Mouse (Mus musculus): ENCODE data around the gene Dcpp3. TPM values are rescaled to one million over a fixed set of nuclear protein-coding genes. Genes with fewer than 3 reads are reported as not detected.
"Not testable (repeated sequence)": the region's sequence is repeated elsewhere in the genome, so short reads cannot be mapped to it uniquely, and the experiment has no call there.

Gene Dcpp3
- 4.7 and 7.6 TPM in 2 replicates for polyA plus RNA-seq (2015; fragmentation: Nextera tagmentation; extraction: Ambion mirVana)

DNA sequence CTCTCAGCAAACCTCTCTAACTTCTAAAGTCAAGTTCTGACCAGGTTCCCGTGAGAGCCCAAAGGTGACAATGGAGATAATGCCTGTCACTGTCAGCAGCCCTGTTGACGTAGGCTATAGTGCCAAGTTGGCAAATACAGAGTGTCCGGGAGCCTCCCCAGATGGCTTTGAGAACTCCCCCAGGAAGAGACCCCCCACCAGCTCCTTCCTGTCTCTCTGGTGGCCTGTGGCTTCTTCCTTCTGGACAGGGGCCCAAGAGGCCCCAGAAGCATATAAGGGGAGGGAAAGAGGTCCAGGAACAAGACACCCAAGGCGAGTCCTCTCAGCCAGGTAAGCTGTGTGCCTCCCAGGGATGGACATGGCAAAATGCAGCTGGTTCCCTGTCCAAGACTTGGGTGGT is at the start of gene Dcpp3:
Gene Dcpp3, plus strand, starts transcription at position 301 of the 400 bp plus-strand sequence.
- H3K27me3 ChIP-seq (replicated peaks; ENCODE audit: control insufficient read depth, insufficient read depth, low read length); ATAC-seq; H3K4me1 ChIP-seq (replicated peaks; ENCODE audit: control insufficient read depth, insufficient read depth, low read length); H3K27ac ChIP-seq (ENCODE audit: low read depth, low read length); H3K4me2 ChIP-seq (replicated peaks; ENCODE audit: low read depth); H3K4me3 ChIP-seq (ENCODE audit: low read depth, low read length); H3K9ac ChIP-seq (ENCODE audit: low read depth, low read length); H3K9me3 ChIP-seq (ENCODE audit: control insufficient read depth); H3K36me3 ChIP-seq (ENCODE audit: control insufficient read depth, insufficient read depth): not testable (repeated sequence)
- WGBS = 59% methylated on average over 4 of the region's 4 CpGs

- Histone ChIP-seq H3K4me1 (replicated peaks; ENCODE audit: control insufficient read depth, insufficient read depth, low read length) (no peaks in the 10 kb centered on the region), H3K9ac (ENCODE audit: low read depth, low read length) (no peak within 1 kb of the TSS), H3K9me3 (ENCODE audit: control insufficient read depth) (no peaks in the 10 kb centered on the region), H3K27me3 (replicated peaks; ENCODE audit: control insufficient read depth, insufficient read depth, low read length) (no peaks in the 10 kb centered on the region), H3K4me2 (replicated peaks; ENCODE audit: low read depth) (no peak within 1 kb of the TSS), H3K27ac (ENCODE audit: low read depth, low read length) (no peak within 1 kb of the TSS), H3K36me3 (ENCODE audit: control insufficient read depth, insufficient read depth) (no peaks in the 10 kb centered on the region), H3K4me3 (ENCODE audit: low read depth, low read length) (no peak within 1 kb of the TSS)
- TF ChIP-seq CTCF (IDR thresholded peaks at IDR 0.05; ENCODE audit: low read depth) = no peak
- ATAC-seq = no peak
- WGBS = 86% methylated on average over 15 of the region's 15 CpGs
These were observed 49.5 kb upstream of the Dcpp3 start, which contains the start of gene Prss21 for GRCm38 (mm10) chr17:23867756-23868155. Gene Prss21 (plus strand): TSS chr17:23868056.

GRCm38 (mm10) chr17:23868513-23868912 is 48.7 kb upstream of the Dcpp3 start:
- no peak for TF ChIP-seq CTCF (IDR thresholded peaks at IDR 0.05; ENCODE audit: low read depth)

GRCm38 (mm10) chr17:23873884-23874856 is 43.1 kb upstream of the Dcpp3 start:
- no peaks in the 10 kb centered on the region for H3K9me3 ChIP-seq (ENCODE audit: control insufficient read depth)
- H3K4me3 ChIP-seq (ENCODE audit: low read depth, low read length) = no peak overlapping the region
- ATAC-seq = 0 out of 2 replicates have a peak, but pooled peaks have one; percentile 35
- TF ChIP-seq CTCF (IDR thresholded peaks at IDR 0.05; ENCODE audit: low read depth) = peak; percentile 93
- H3K9ac ChIP-seq (ENCODE audit: low read depth, low read length) = no peak overlapping the region
- H3K4me1 ChIP-seq (replicated peaks; ENCODE audit: control insufficient read depth, insufficient read depth, low read length) = no peaks in the 10 kb centered on the region
- no peak overlapping the region for H3K27ac ChIP-seq (ENCODE audit: low read depth, low read length)
- 41% methylated on average over 8 of the region's 8 CpGs for WGBS
- no peaks in the 10 kb centered on the region for H3K36me3 ChIP-seq (ENCODE audit: control insufficient read depth, insufficient read depth)
- H3K27me3 ChIP-seq (replicated peaks; ENCODE audit: control insufficient read depth, insufficient read depth, low read length) = no peaks in the 10 kb centered on the region
- H3K4me2 ChIP-seq (replicated peaks; ENCODE audit: low read depth) = no peak overlapping the region

More at GRCm38 (mm10) chr17:23868513-23868912, 48.7 kb upstream of the Dcpp3 start:
- H3K4me3 ChIP-seq (ENCODE audit: low read depth, low read length) = no peak overlapping the region
- ATAC-seq = no peak
- WGBS = 90% methylated on average over 11 of the region's 11 CpGs
- no peak overlapping the region for H3K9ac ChIP-seq (ENCODE audit: low read depth, low read length)
- no peaks in the 10 kb centered on the region for H3K9me3 ChIP-seq (ENCODE audit: control insufficient read depth)
- H3K36me3 ChIP-seq (ENCODE audit: control insufficient read depth, insufficient read depth) = no peaks in the 10 kb centered on the region
- no peaks in the 10 kb centered on the region for H3K4me1 ChIP-seq (replicated peaks; ENCODE audit: control insufficient read depth, insufficient read depth, low read length)
- no peaks in the 10 kb centered on the region for H3K27me3 ChIP-seq (replicated peaks; ENCODE audit: control insufficient read depth, insufficient read depth, low read length)
- H3K4me2 ChIP-seq (replicated peaks; ENCODE audit: low read depth) = no peak overlapping the region
- H3K27ac ChIP-seq (ENCODE audit: low read depth, low read length) = no peak overlapping the region

DNA sequence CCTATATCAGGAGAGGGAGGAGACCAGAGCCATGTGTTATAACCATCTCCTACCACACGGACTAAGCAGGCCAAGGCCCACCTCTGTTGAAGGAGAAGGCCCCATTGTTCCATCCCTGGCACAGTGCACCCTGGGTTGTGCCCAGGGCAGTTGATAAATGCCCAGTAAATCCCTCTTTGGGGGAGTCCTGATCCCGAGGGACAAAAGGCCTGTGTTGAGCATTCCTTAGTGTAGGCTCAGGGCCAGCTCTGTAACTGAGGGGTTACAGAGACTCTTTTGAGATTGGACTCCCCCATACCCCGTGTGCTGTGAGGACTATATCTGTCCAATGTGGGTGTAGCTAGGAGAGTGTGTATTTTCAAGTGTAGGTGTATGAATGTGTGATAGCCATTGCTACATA is 40.5 kb upstream of the Dcpp3 start:
- no peak for ATAC-seq
- Histone ChIP-seq H3K4me3 (ENCODE audit: low read depth, low read length) (no peak overlapping the region), H3K36me3 (ENCODE audit: control insufficient read depth, insufficient read depth) (no peaks in the 10 kb centered on the region), H3K27ac (ENCODE audit: low read depth, low read length) (no peak overlapping the region), H3K27me3 (replicated peaks; ENCODE audit: control insufficient read depth, insufficient read depth, low read length) (no peaks in the 10 kb centered on the region), H3K4me1 (replicated peaks; ENCODE audit: control insufficient read depth, insufficient read depth, low read length) (no peaks in the 10 kb centered on the region), H3K9me3 (ENCODE audit: control insufficient read depth) (no peaks in the 10 kb centered on the region), H3K9ac (ENCODE audit: low read depth, low read length) (no peak overlapping the region), H3K4me2 (replicated peaks; ENCODE audit: low read depth) (no peak overlapping the region)
- no peak for TF ChIP-seq CTCF (IDR thresholded peaks at IDR 0.05; ENCODE audit: low read depth)
- 48% methylated on average over 3 of the region's 3 CpGs for WGBS

DNA sequence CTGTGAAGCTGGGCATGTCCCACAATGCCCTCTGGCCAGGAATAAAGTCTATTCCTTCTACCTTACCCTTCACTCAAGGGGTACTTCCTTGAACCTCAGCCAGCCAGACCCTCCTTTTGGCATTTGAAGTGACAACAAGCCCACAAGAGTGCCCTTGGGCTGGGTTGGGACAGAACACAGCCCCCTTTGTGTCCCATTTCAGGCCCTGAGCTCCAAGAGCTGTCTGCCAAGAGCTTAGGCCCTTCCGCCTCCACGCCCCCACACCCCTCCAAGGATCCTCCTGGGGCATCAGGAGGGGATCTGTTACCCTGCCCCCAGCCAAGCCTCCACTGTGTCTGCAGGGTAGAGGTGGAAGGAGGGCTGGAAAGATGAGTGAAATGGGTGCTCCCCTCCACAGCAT is 40.1 kb upstream of the Dcpp3 start:
- ATAC-seq = no peak
- Histone ChIP-seq H3K9me3 (ENCODE audit: control insufficient read depth) (no peaks in the 10 kb centered on the region), H3K36me3 (ENCODE audit: control insufficient read depth, insufficient read depth) (no peaks in the 10 kb centered on the region), H3K27me3 (replicated peaks; ENCODE audit: control insufficient read depth, insufficient read depth, low read length) (no peaks in the 10 kb centered on the region), H3K9ac (ENCODE audit: low read depth, low read length) (no peak overlapping the region), H3K27ac (ENCODE audit: low read depth, low read length) (no peak overlapping the region), H3K4me3 (ENCODE audit: low read depth, low read length) (no peak overlapping the region), H3K4me1 (replicated peaks; ENCODE audit: control insufficient read depth, insufficient read depth, low read length) (no peaks in the 10 kb centered on the region), H3K4me2 (replicated peaks; ENCODE audit: low read depth) (no peak overlapping the region)
- 97% methylated on average over 2 of the region's 2 CpGs for WGBS
- no peak for TF ChIP-seq CTCF (IDR thresholded peaks at IDR 0.05; ENCODE audit: low read depth)

- H3K4me3 ChIP-seq (ENCODE audit: low read depth, low read length); H3K27ac ChIP-seq (ENCODE audit: low read depth, low read length); ATAC-seq; H3K4me2 ChIP-seq (replicated peaks; ENCODE audit: low read depth); H3K36me3 ChIP-seq (ENCODE audit: control insufficient read depth, insufficient read depth); H3K27me3 ChIP-seq (replicated peaks; ENCODE audit: control insufficient read depth, insufficient read depth, low read length); H3K9me3 ChIP-seq (ENCODE audit: control insufficient read depth); H3K4me1 ChIP-seq (replicated peaks; ENCODE audit: control insufficient read depth, insufficient read depth, low read length); H3K9ac ChIP-seq (ENCODE audit: low read depth, low read length): not testable (repeated sequence)
- 59% methylated on average over 4 of the region's 4 CpGs for WGBS
These were observed 36.7 kb upstream of the Dcpp3 start, which contains the start of the genes Dcpp1 and Dcpp2 for GRCm38 (mm10) chr17:23880576-23880975. Gene Dcpp1 (plus strand): TSS chr17:23880876. Gene Dcpp2 (plus strand): TSS chr17:23880880.

All from intestine, postnatal 0 days (tissue).